Mouse (Mus musculus) CD4-positive, CD25-positive, alpha-beta regulatory T cell, adult 4 months (primary cell): ENCODE measurements around the gene Gm17324. TPM values are rescaled to one million over a fixed set of nuclear protein-coding genes. Genes with fewer than 3 reads are reported as not detected.

Experiments used
- ATAC-seq: one replicate; pipeline ENCODE4 v1.8.0; 2017
- polyA plus RNA-seq, 2 experiments: library from polyadenylated mRNA; unstranded; fragments of 100-300 nt; shearing (Covaris generic); gene quantifications; one replicate each; pipeline ENCODE4 v1.2.1; 2017

Gene Gm17324
- polyA plus RNA-seq, 2 experiments from 2014 or later = 0.51 TPM; not detected in 1

DNA sequence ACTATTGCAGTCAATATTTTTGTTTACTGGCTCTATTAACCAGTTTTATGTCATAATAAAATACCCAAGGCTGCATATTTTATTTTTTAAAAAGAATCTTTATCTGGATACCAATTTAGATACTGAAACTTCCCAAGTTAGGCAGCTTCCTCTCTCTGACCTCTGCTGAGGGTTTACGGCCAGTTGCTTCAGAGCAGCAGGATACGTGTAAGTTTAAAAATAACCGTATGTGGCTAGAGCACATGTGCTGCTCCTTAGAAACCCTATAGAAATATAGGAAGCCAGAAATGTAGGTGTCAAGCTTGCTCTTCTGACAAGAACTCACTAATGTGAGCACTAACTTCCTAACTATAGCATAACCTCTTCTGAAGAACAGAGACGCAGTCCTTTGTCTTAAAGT lies 14.8 kb upstream of the Gm17324 start:
- ATAC-seq = no peak

DNA sequence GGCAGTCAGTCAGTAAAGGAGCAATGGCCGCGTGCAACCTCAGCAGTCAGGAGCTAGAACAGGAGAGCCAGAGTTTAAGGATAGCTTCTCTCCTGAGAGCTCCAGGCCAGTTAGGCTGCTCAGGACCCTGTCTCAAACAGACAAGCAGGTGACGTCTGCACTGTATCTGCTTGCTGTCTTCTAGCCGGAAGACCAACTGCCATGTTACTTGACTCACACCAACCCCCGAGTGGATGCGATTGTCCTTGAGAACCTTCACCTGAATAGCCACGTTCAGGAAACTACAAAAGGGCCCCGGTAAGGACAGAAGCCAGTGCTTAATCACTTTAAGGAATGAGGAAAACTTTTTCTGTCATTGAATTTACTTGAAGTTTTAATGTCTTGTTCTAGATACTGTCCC lies 8.4 kb upstream of the Gm17324 start:
- no peak for ATAC-seq

GRCm38 (mm10) chr9:78451382-78451781 lies 2.8 kb upstream of the Gm17324 start:
- no peak for ATAC-seq

DNA sequence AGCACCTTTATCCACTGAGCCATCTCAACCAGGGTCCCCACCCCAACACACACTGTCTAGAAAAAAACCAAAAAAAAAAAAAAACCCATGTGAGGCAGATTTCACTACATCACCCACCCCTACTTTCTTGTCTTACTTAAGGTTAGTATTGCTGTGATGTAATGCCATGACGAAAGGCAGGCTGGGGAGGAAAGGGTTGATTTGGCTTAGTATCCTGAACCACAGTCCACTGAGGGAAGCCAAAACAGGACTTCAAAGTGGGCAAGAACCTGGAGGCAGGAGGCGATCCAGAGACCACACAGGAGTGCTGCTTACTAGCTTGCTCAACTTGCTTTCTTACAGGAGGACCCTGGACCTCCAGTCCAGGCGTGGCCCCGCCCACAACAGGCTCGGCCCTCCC lies 1.8 kb upstream of the Gm17324 start:
- no peak for ATAC-seq

DNA sequence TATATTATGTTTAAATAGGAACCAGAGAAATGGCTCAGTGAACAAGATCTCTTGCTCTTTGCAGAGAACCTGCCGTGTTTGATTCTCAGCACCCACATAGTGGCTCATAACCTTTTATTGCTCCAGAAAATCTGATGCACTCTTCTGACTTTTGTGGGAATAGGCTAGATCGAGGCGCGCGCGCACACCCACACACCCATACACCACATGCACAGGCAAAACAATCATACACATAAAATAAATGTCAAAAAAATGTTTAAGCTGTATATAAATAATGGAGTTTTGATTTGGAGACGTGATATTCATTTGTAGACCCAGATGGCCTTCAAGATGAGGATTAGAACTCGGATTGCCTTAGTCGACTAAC lies 997 bp downstream of the Gm17324 start:
- no peak for ATAC-seq

- ATAC-seq = peak; percentile 63
Measured at GRCm38 (mm10) chr9:78442579-78443392, 5.8 kb downstream of the Gm17324 start, which contains the start of gene Cgas. TSS of gene Cgas (minus strand) at chr9:78443237.

GRCm38 (mm10) chr9:78442237-78442578 lies 6.4 kb downstream of the Gm17324 start:
- peak; percentile 34 for ATAC-seq

- ATAC-seq = no peak
Measured at GRCm38 (mm10) chr9:78439426-78439825, 9.2 kb downstream of the Gm17324 start.

- ATAC-seq = no peak
Measured at GRCm38 (mm10) chr9:78432471-78432870, 16.1 kb downstream of the Gm17324 start.

GRCm38 (mm10) chr9:78430486-78430885 lies 18.1 kb downstream of the Gm17324 start:
- ATAC-seq = no peak

DNA sequence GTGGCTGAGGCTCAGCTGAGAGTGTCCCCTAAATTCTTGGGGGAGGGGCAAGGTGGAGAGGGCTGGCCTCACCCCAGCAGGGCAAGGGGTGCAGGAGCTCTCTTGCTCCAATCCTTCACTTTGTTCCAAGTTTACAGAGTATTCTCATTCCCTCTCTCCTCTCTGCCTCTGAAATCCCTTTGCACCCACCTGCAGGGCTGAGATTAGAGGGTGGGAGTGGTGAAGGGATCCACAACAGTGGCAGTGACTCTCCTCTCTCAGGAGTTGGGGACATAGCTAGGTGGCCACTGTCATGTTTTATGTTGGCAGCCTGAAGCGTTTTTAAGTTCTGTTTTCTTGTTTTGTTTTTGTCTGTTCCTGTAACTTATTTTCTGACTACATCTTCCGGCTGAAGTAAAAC lies 19.0 kb downstream of the Gm17324 start:
- no peak for ATAC-seq

DNA sequence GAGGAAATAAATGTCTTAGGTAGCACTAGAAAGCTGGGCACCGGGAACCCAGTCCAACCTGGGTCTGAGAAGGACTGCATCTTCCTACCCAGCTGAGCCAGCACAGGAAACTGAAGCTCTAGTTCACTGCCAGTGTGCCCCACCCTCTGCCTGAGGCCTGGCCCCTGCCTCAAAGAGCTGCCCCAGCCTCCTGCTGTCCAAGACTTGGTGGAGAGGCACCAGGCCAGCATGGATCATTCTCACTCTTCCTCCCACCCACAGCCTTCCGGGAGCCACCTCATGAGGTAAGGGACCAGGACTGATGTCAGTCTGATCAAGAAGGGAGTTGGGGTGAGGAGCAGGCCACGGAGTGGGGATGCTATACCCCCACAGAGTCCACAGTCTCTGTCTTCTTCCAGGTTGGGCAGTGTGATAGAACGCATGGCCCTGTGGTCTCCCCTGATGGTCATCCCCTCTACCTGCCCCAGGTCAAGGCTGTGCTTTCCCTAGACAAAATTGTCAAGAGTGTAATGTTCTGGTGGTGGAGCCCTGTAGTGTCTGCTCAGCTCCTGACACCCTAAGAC lies 19.6 kb downstream of the Gm17324 start:
- no peak for ATAC-seq

- ATAC-seq = no peak
Measured at GRCm38 (mm10) chr9:78428185-78428584, 20.4 kb downstream of the Gm17324 start.

DNA sequence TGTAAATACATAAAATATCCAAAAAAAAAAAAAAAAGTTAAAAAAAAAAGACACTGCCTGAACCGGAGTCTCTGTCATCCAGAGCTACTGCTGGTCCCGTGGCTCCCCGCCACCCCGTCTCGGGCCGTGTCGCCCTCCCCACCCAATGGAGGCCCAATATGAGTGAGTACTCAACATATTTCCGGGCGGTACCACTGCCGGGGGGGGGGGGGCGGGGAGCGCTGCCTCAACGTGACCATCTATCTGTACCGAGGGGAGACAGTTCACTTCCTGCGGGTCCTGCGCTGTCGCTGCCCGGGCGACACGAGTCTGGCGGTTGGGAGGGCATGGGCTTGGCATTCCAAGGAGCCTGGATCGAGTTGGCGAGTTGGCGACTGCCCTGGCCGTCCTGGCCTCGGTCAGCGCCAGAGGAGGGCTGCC lies 21.2 kb downstream of the Gm17324 start:
- peak; percentile 89 for ATAC-seq

- peak; percentile 71 for ATAC-seq
Measured at GRCm38 (mm10) chr9:78401596-78401995, 47.0 kb downstream of the Gm17324 start.

DNA sequence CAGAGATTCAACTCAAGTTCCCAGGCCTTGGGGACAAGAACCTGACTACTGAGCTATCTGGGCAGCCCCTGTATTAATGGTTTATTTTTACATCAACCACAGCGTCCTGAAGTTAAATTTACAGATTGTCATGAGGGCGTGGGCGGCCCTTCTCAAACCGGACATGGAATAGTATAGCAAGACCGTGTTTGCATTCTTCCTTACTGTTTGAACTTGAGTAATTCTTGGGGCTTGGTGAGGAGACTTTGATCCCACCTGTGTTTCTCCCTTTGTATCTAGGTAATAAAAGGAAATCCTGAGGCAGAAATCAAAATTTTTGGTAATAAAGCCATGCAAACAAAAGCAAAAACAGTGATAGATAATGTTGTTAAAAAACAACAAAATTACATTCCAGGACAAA lies 48.0 kb downstream of the Gm17324 start:
- no peak for ATAC-seq

Other genes with a start within 250 kb of the Gm17324 start
- gene Gsta1, start 218.1 kb downstream of the Gm17324 start, polyA plus RNA-seq = not detected
- not detected for gene Gm3776, start 191.7 kb downstream of the Gm17324 start, polyA plus RNA-seq
- not detected for gene Gm10639, start 158.9 kb downstream of the Gm17324 start, polyA plus RNA-seq
- not detected for gene Omt2a, start 134.0 kb downstream of the Gm17324 start, polyA plus RNA-seq
- not detected for gene Omt2b, start 121.2 kb downstream of the Gm17324 start, polyA plus RNA-seq
- not detected for gene Gsta2, start 93.0 kb downstream of the Gm17324 start, polyA plus RNA-seq
- gene Dppa5a, start 80.6 kb downstream of the Gm17324 start, polyA plus RNA-seq = not detected
- gene Ooep, start 70.1 kb downstream of the Gm17324 start, polyA plus RNA-seq = not detected
- gene Ddx43, start 53.0 kb downstream of the Gm17324 start, polyA plus RNA-seq = 1 to 10 TPM; 2.6 to 4.7 TPM
- gene Cgas, start 5.5 kb downstream of the Gm17324 start, polyA plus RNA-seq = 1 to 10 TPM; 2.3 to 3.1 TPM
- gene Mto1, start 578 bp downstream of the Gm17324 start, polyA plus RNA-seq = 10 to 100 TPM; 15.6 to 19.1 TPM
- over 10,000 TPM; 10,256 to 11,102 TPM for gene Eef1a1, start 40.4 kb upstream of the Gm17324 start, polyA plus RNA-seq
- gene Slc17a5, start 139.3 kb upstream of the Gm17324 start, polyA plus RNA-seq = 10 to 100 TPM; 11.0 to 11.8 TPM
- gene Cd109, start 166.8 kb upstream of the Gm17324 start, polyA plus RNA-seq = not detected